Mouse (Mus musculus): Measurements from ENCODE around the gene Btd.

Btd gene

GRCm38 (mm10) chr14:31700376-31700775 lies 59.5 kb downstream of the Btd start:
- DNase-seq (ENCODE audit: low read depth, low spot score) = no peak

GRCm38 (mm10) chr14:31709343-31709742 lies 68.5 kb downstream of the Btd start:
- no peak for DNase-seq (ENCODE audit: low read depth, low spot score)

GRCm38 (mm10) chr14:31715669-31716068 lies 74.8 kb downstream of the Btd start:
- no peak for DNase-seq (ENCODE audit: low read depth, low spot score)

- no peak for DNase-seq (ENCODE audit: low read depth, low spot score)
These were observed 76.5 kb downstream of the Btd start for GRCm38 (mm10) chr14:31717360-31717759.

Measured in skeletal muscle tissue, adult 2 months (tissue).